In genomic region chr9:86570946-86571345, GRCm38 (mm10) we compare ENCODE assay signal across 8 mouse cellular contexts. TPM values are rescaled to one million over a fixed set of nuclear protein-coding genes. Genes with fewer than 3 reads are reported as not detected.
DNase-seq lines count a peak whose midpoint lies in the region; ATAC-seq and TF ChIP-seq lines count a peak whose summit lies in the region.

No protein-coding gene starts in this region.

- H3K9ac ChIP-seq in intestine, embryonic 16.5 days (ENCODE audit: low read depth, low read length) = peak overlapping the region; percentile 83

- peaks cover 1% of the 10 kb centered on the region for H3K36me3 ChIP-seq in kidney, adult 2 months (ENCODE audit: control insufficient read depth, insufficient read depth, low read length)
- no peaks in the 10 kb centered on the region for H3K36me3 ChIP-seq in intestine, embryonic 16.5 days (ENCODE audit: control insufficient read depth, insufficient read depth, low read length)

- H3K4me1 ChIP-seq in kidney, adult 2 months (ENCODE audit: control insufficient read depth, insufficient read depth, low read length) = peaks cover 15% of the 10 kb centered on the region; the same call in 1 of the 2 replicates
- H3K4me1 ChIP-seq in brown adipose tissue, adult 24 weeks (ENCODE audit: control insufficient read depth, insufficient read depth, insufficient read length, low read length) = no peaks in the 10 kb centered on the region
- peaks cover 24% of the 10 kb centered on the region for H3K4me1 ChIP-seq in intestine, embryonic 16.5 days (ENCODE audit: control insufficient read depth, insufficient read depth, low read length)

- DNase-seq in kidney, adult 2 months = peak; percentile 14
- DNase-seq in kidney, adult 18-20 months = no peak
- DNase-seq in naive thymus-derived CD4-positive, alpha-beta T cell, adult 2 months (ENCODE audit: low read depth) = peak; percentile 21
- no peak for DNase-seq in right cerebral cortex, postnatal 14 days
- DNase-seq in thymus, postnatal 36 days = no peak
- DNase-seq in ovary, postnatal 10 days (ENCODE audit: low spot score) = no peak

- no peaks in the 10 kb centered on the region for H3K9me3 ChIP-seq in intestine, embryonic 16.5 days (ENCODE audit: control insufficient read depth, low read length)

- peak overlapping the region; percentile 55 for H3K4me2 ChIP-seq in intestine, embryonic 16.5 days (ENCODE audit: low read depth, low read length)

- no peaks in the 10 kb centered on the region for H3K27me3 ChIP-seq in kidney, adult 2 months (replicated peaks; ENCODE audit: control insufficient read depth, insufficient read depth, low read length)
- H3K27me3 ChIP-seq in intestine, embryonic 16.5 days (replicated peaks; ENCODE audit: control insufficient read depth, insufficient read depth, low read length) = no peaks in the 10 kb centered on the region

- no peak for TF ChIP-seq POLR2A in kidney, adult 2 months (IDR thresholded peaks at IDR 0.05; ENCODE audit: low read depth, low read length)

- TF ChIP-seq CTCF in kidney, adult 2 months (conservative IDR thresholded peaks at IDR 0.05; ENCODE audit: insufficient read depth, insufficient read length, low read depth, low read length) = no peak

- WGBS in kidney, adult 2 months = 4% methylated on average over 8 of the region's 8 CpGs
- 3% methylated on average over 8 of the region's 8 CpGs for WGBS in intestine, embryonic 16.5 days

- peak overlapping the region; percentile 36 for H3K4me3 ChIP-seq in kidney, adult 2 months (ENCODE audit: insufficient read depth, low read depth, low read length)
- H3K4me3 ChIP-seq in brown adipose tissue, adult 24 weeks (ENCODE audit: insufficient read depth, low read depth, low read length) = peak overlapping the region; percentile 42
- H3K4me3 ChIP-seq in intestine, embryonic 16.5 days (ENCODE audit: low read length) = peak overlapping the region; percentile 84

- ATAC-seq in intestine, embryonic 16.5 days = peak; percentile 28; the same call in 1 of the 2 replicates

- no peak overlapping the region for H3K27ac ChIP-seq in kidney, adult 2 months (ENCODE audit: insufficient read depth, low read depth, low read length)
- no peak overlapping the region for H3K27ac ChIP-seq in brown adipose tissue, adult 24 weeks (replicated peaks; ENCODE audit: low read depth, low read length)
- 0 out of 2 replicates have a peak overlapping the region, but pooled peaks have one; percentile 7 for H3K27ac ChIP-seq in intestine, embryonic 16.5 days (ENCODE audit: low read length)

RNA-seq across cellular contexts. Expression of gene Pgm3, which starts 0.7 kb away (rescaled TPM):
- polyA plus RNA-seq in kidney, adult 2 months (2012; rRNA removed) = 10.9 TPM in 2 replicates
- polyA plus RNA-seq in brown adipose tissue, adult 24 weeks (2012; ENCODE audit: insufficient read depth, insufficient read length, missing spikeins) = 2.3 and 5.9 TPM in 2 replicates
- polyA plus RNA-seq in intestine, embryonic 16.5 days (2015; fragmentation: Nextera tagmentation; extraction: Ambion mirVana) = 49.1 and 50.6 TPM in 2 replicates

RNA-seq across cellular contexts. Expression of gene Rwdd2a, which starts 0.8 kb away (rescaled TPM):
- polyA plus RNA-seq in kidney, adult 2 months (2012; rRNA removed) = 1.0 and 1.1 TPM in 2 replicates
- polyA plus RNA-seq in brown adipose tissue, adult 24 weeks (2012; ENCODE audit: insufficient read depth, insufficient read length, missing spikeins) = not detected in 2 replicates
- 2.9 and 3.0 TPM in 2 replicates for polyA plus RNA-seq in intestine, embryonic 16.5 days (2015; fragmentation: Nextera tagmentation; extraction: Ambion mirVana)

Comparison
In these comparisons a context has a peak if more than half of its experiments do, and no peak if none do; other contexts are left out.
1. DNase-seq: peak in kidney, adult 2 months (single experiment) and naive thymus-derived CD4-positive, alpha-beta T cell, adult 2 months (single experiment); none in kidney, adult 18-20 months (single experiment), right cerebral cortex, postnatal 14 days (single experiment), thymus, postnatal 36 days (0 of 2) and ovary, postnatal 10 days (single experiment).
2. Peak in every context shown above with its lines, with median percentiles within 50 percentile points of each other: H3K4me3 ChIP-seq.